Comparison of ENCODE assay signal across 18 mouse cellular contexts in genomic region chr16:6099598-6099997, GRCm38 (mm10).
A peak's percentile ranks its signal among the peaks of the same experiment; 100 is the strongest.
DNase-seq lines count a peak whose midpoint lies in the region; TF ChIP-seq lines count a peak whose summit lies in the region.
"Had no signal": no experiment of that assay in that cellular context is flagged by ENCODE, and none has a peak within 500 bp of the region (broad histone marks: within the 10 kb centered on the region; RNA-seq: fewer than 3 reads in every experiment).

No protein-coding gene starts in this region.

- peak; percentile 53 for DNase-seq in cerebellum, adult 11 months
- no peak for DNase-seq in cerebellum, postnatal 10 days
- peak; percentile 79 for DNase-seq in brain, adult 2 months (ENCODE audit: low read depth, low spot score)
- DNase-seq in cerebellum, adult 2 months = peak; percentile 61 to 81
- DNase-seq in cerebellum, postnatal 14 days = peak; percentile 17 to 51
- DNase-seq in gastrocnemius, postnatal 25 days = no peak
- no peak for DNase-seq in layer of hippocampus, adult 9-11 months
- DNase-seq in thymus, adult 2 months = no peak
- DNase-seq: adrenal gland, postnatal 10 days; gastrocnemius, postnatal 14 days; heart, adult 18-20 months; heart, postnatal 14 days; kidney, adult 2 months had no signal

- WGBS in cerebellum, adult 2 months = 12% methylated on average over 2 of the region's 2 CpGs
- WGBS in thymus, adult 2 months = 92% methylated on average over 2 of the region's 2 CpGs

- TF ChIP-seq POLR2A in cerebellum, adult 2 months (IDR thresholded peaks at IDR 0.05; ENCODE audit: borderline replicate concordance, insufficient read depth, low read length) = no peak
- TF ChIP-seq POLR2A in thymus, adult 2 months (IDR thresholded peaks at IDR 0.05; ENCODE audit: control insufficient read depth, extremely low read depth, insufficient read depth, low read length, poor library complexity) = no peak

- peaks cover 18% of the 10 kb centered on the region for H3K4me1 ChIP-seq in cerebellum, adult 2 months (ENCODE audit: control insufficient read depth, insufficient read depth, low read length)
- no peaks in the 10 kb centered on the region for H3K4me1 ChIP-seq in thymus, adult 2 months (replicated peaks; ENCODE audit: control insufficient read depth, insufficient read depth, low read length)
- H3K4me1 ChIP-seq: embryonic facial prominence, embryonic 13.5 days; heart, embryonic 10.5 days had no signal

- no peaks in the 10 kb centered on the region for H3K36me3 ChIP-seq in thymus, adult 2 months (ENCODE audit: control insufficient read depth, insufficient read depth, low read length)
- H3K36me3 ChIP-seq: embryonic facial prominence, embryonic 13.5 days; forebrain, embryonic 12.5 days; heart, embryonic 10.5 days; hindbrain, embryonic 13.5 days had no signal

- H3K4me3 ChIP-seq in cerebellum, adult 2 months (replicated peaks; ENCODE audit: insufficient read depth, low read depth, low read length) = no peak overlapping the region
- H3K4me3 ChIP-seq in thymus, adult 2 months (ENCODE audit: control insufficient read depth, insufficient read depth, low read length) = no peak overlapping the region
- H3K4me3 ChIP-seq: embryonic facial prominence, embryonic 13.5 days; forebrain, embryonic 12.5 days; heart, embryonic 10.5 days; hindbrain, embryonic 13.5 days had no signal

- TF ChIP-seq CTCF in cerebellum, adult 2 months (IDR thresholded peaks at IDR 0.05; ENCODE audit: borderline replicate concordance, insufficient read depth, low read depth, low read length) = no peak
- TF ChIP-seq CTCF in thymus, adult 2 months (IDR thresholded peaks at IDR 0.05; ENCODE audit: borderline replicate concordance, control insufficient read depth, extremely low read depth, insufficient read depth, low read length, poor library complexity) = no peak

- peak overlapping the region; percentile 35 for H3K27ac ChIP-seq in cerebellum, adult 2 months (ENCODE audit: insufficient read depth, low read length)
- H3K27ac ChIP-seq in thymus, adult 2 months (ENCODE audit: control insufficient read depth, insufficient read depth, low read length) = no peak overlapping the region
- H3K27ac ChIP-seq: embryonic facial prominence, embryonic 13.5 days; forebrain, embryonic 12.5 days; heart, embryonic 10.5 days; hindbrain, embryonic 13.5 days; hindbrain, postnatal 0 days had no signal

- H3K27me3 ChIP-seq in cerebellum, adult 2 months (ENCODE audit: control insufficient read depth, insufficient read depth, low read length) = no peaks in the 10 kb centered on the region
- no peaks in the 10 kb centered on the region for H3K27me3 ChIP-seq in thymus, adult 2 months (ENCODE audit: control insufficient read depth, insufficient read depth, low read length)
- H3K27me3 ChIP-seq: embryonic facial prominence, embryonic 13.5 days; forebrain, embryonic 12.5 days; hindbrain, embryonic 13.5 days had no signal

Comparison
In these comparisons a context has a peak if more than half of its experiments do, and no peak if none do; other contexts are left out.
1. DNase-seq: peak in cerebellum, adult 11 months (single experiment), brain, adult 2 months (single experiment), cerebellum, adult 2 months (2 of 2) and cerebellum, postnatal 14 days (2 of 2); none in cerebellum, postnatal 10 days (0 of 2), gastrocnemius, postnatal 25 days (single experiment), layer of hippocampus, adult 9-11 months (single experiment) and thymus, adult 2 months (single experiment).